Mouse (Mus musculus) layer of hippocampus, adult 18-20 months (tissue): ENCODE data around the gene Atf4. TPM values are rescaled to one million over a fixed set of nuclear protein-coding genes. Genes with fewer than 3 reads are reported as not detected.

ENCODE experiments used
- DNase-seq, 2 experiments: peaks; one replicate each; pipeline ENCODE4 v3.0.0; 2022; ENCODE audit warnings: low spot score in 2 of 2
- long read RNA-seq: library from polyadenylated mRNA; stranded (forward); transcript quantifications from one replicate; pipeline ENCODE4 v2.0.0, GENCODE M21; 2021
- total RNA-seq, 2 experiments: library from RNA; stranded (reverse); gene quantifications; 2 replicates each; pipeline ENCODE4 v1.2.3; 2021

Gene Atf4
- 100 to 1,000 TPM in 1 of 2 experiments, 10 to 100 TPM in 1; 98.4 to 101 TPM for total RNA-seq
- long read RNA-seq, transcript Atf4-201 (3 exons, 1,725 nt) = major isoform, 33 of 36 reads
- long read RNA-seq, partial matches to known transcripts = 3 of 36 reads
- long read RNA-seq, other reads (novel, unspliced or antisense) = 0 of 36 reads

DNA sequence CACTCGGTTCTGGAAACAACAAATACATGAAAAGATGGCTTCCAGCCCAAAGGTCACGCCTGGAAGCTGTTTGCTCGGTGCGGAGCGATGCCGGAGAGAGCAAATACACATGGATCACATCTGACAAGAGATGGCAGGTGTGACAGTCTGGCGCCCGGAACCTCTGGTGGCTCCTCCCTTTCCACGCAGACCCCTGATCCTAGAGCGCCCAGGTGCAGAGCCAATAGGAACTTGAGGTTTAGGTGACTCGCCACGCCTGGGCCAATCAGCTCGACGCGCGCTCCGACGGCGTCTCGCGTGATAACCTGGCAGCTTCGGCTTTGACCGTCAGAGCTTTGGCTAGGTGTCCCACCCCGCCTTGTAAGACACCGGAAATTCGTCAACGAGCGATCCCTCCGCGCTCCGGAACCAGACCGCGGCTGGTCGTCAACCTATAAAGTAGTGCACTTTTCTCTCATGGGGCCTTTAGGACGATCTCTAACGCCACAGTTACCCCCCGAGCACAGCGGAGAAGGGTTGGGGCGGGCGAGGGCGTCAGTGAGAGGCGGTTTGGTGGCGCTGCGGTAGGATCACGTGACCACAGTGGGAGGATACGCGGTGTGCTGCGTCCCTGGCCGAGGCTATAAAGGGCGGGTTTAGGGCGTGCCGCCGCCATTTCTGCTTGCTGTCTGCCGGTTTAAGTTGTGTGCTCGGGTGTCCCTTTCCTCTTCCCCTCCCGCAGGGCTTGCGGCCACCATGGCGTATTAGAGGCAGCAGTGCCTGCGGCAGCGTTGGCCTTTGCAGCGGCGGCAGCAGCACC, at the start of gene Atf4:
Atf4 (plus strand) TSS at position 338 of the 799 bp plus-strand sequence.
- DNase-seq = peak; percentile 99

- no peak for DNase-seq
Measured at GRCm38 (mm10) chr15:80206057-80206565, 48.9 kb upstream of the Atf4 start.

GRCm38 (mm10) chr15:80208446-80208845, 46.5 kb upstream of the Atf4 start:
- DNase-seq = no peak

DNA sequence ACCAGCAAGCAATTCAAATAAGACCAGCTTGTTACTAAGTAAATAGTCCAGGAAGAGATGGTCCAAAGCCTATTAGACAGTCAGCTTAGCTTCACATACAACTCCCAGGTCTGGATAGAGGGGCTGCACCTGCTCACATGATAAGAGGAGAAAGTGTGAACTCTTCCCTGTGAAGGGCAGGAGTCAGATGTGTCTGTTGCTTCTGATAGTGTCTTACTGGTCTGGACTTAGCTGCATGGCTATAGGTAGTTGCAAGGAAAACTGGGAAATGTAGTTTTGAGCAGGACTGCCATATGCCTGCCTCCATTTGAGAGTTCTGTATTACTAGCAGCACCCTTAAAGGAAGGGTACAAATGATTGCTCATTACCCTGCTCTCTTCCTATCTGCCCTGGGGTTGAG, 41.3 kb upstream of the Atf4 start:
- DNase-seq = no peak

GRCm38 (mm10) chr15:80215716-80216479, 39.1 kb upstream of the Atf4 start:
- peak in 1 of 2 experiments; percentile 52 for DNase-seq

GRCm38 (mm10) chr15:80216480-80216820, 38.5 kb upstream of the Atf4 start:
- no peak for DNase-seq

- DNase-seq = no peak
Measured at GRCm38 (mm10) chr15:80217476-80217875, 37.5 kb upstream of the Atf4 start.

GRCm38 (mm10) chr15:80219211-80219610, 35.8 kb upstream of the Atf4 start:
- no peak for DNase-seq

- DNase-seq = no peak
Measured at GRCm38 (mm10) chr15:80219705-80220657, 35.0 kb upstream of the Atf4 start.

- DNase-seq = no peak
Measured at GRCm38 (mm10) chr15:80221031-80221430, 34.0 kb upstream of the Atf4 start.

- no peak for DNase-seq
Measured at GRCm38 (mm10) chr15:80223751-80224150, 31.2 kb upstream of the Atf4 start.

DNA sequence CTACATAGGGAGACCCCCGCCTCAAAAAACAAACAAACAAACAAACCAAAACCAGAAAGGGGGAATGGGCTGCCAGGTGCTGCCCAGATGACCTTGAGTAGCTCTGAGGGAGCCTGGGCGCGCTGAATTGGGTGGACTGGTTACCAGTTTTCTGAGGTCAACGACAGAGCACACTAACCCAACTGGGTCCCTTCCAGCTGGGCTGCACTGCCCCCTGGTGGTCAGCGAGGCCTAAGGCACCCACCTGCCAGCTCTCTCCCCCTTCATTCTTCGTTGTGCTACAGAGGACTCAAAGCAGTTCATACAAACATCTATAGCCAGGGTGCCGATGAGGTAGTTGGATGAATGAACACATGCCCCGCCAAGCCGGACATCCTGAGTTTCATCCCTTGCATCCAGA, 29.8 kb upstream of the Atf4 start:
- DNase-seq = peak in 1 of 2 experiments; percentile 51

- peak in 1 of 2 experiments; percentile 65 for DNase-seq
Measured at GRCm38 (mm10) chr15:80225796-80226195, 29.2 kb upstream of the Atf4 start.

- no peak for DNase-seq
Measured at GRCm38 (mm10) chr15:80228071-80228800, 26.7 kb upstream of the Atf4 start.

- DNase-seq = no peak
Measured at GRCm38 (mm10) chr15:80232331-80232730, 22.7 kb upstream of the Atf4 start.

DNA sequence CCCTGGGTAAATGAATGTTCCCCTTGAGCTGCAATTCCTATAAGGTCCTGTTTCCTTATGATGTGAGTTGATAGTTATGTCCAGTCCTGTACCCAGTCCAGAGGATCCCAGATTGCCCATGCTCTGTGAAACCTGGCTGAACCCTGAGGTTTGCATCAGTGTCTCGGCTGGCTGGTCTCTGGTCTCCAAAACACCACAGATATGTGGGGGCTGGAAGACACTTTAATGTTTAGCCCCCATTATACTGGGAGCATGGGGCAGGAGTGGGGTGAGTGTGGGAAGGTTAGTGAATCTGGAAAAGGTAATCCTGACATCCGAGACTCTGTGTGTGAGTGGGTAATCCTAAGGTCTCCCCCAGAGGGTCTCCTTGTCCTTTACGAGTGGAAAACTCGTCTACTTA, 21.9 kb upstream of the Atf4 start:
- no peak for DNase-seq

DNA sequence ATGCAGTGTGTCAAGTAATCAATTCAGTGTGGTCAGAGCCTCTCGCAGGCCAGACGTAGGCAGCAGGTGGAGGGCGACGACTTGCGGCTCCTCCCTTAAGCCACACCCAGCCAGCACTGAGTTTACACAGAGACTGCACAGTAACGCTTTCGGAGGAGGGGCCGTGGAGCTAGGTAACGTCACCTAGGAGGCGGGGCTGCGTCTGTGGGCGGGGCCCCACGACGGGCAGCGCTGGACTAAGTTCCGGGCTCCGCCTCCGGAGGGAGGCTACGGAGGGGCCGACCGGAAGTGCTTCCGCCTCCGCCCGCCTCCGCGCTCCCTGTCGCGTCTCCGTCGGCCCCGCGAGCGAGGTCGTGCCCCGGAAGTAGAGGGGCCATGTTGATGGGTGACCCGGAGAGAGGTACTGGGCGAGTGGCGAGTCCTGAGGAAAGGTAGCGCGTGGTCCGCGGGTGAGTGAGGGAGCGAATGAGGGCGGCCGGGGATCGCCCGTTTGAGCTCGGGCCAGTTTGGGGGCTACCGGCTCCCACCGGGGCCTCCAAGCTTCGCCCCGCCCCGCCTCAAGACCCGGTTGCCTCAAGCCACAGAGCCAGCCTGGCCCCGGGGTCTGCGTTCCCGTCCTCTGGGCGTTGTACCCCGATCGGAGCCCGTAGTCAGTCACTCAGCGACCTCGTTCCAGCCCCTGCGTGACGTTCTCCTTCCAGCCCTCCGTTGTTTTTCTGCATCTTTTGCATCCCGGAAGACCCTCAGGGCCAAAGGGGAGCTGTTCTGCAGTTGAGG, 21.1 kb upstream of the Atf4 start, which contains the start of gene Mief1:
Mief1 (plus strand) TSS at position 286 of the 777 bp plus-strand sequence.
- peak; percentile 95 to 98 for DNase-seq

DNA sequence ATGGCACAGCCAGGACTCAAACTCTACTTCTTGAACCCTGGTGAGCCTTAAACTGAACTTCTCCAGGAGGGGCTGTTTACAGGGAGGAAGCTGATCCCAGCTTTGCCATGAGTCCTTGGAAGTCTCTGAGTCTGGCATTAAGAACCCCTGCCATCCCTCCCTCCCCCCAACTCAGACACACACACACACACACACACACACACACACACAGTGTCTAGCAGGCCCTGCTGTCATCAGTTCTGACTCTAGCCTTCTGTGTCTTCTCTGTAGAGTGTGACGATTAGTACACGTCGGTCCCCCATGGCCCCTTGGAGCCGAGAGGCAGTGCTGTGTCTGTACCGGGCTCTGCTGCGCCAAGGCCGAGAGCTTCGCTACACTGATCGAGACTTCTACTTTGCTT, 19.4 kb upstream of the Atf4 start, which contains the start of gene AC140267.1:
AC140267.1 (plus strand) TSS at position 301 of the 400 bp plus-strand sequence.
- no peak for DNase-seq

DNA sequence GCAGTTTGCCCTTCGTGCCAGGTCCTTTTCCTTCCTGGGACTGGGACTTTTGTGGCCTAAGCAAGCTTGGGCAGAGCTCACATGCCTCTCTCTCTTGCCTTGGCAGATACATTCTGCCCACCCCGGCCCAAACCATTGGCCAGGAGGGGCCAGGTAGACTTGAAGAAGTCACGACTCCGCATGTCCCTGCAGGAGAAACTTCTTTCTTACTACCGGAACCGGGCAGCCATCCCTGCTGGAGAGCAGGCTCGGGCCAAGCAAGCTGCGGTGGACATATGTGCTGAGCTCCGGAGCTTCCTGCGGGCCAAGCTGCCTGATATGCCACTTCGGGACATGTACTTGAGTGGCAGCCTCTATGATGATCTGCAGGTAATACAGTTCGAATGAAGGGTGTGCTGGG, 6.8 kb upstream of the Atf4 start:
- no peak for DNase-seq
